Mouse (Mus musculus) urinary bladder, postnatal 0 days (tissue): ENCODE measurements around the gene Tbc1d10c. TPM values are rescaled to one million over a fixed set of nuclear protein-coding genes. Genes with fewer than 3 reads are reported as not detected.

Experiments
- microRNA-seq: library from miRNA; unstranded; fragments of <30 nt; microRNA quantifications from one replicate; pipeline ENCODE4, GENCODE M21; 2016
- polyA plus RNA-seq: library from polyadenylated mRNA; unstranded; fragments of >200 nt; fragmentation: Nextera tagmentation; extraction: Ambion mirVana; gene quantifications from 2 replicates; pipeline ENCODE4 v1.2.1, GENCODE M21; 2015

Tbc1d10c gene
- polyA plus RNA-seq: 1.3 and 1.5 TPM in 2 replicates

GRCm38 (mm10) chr19:4190831-4191334, at the start of gene Tbc1d10c:
TSS of gene Tbc1d10c (minus strand) at chr19:4191284.

GRCm38 (mm10) chr19:4231253-4232185, 40.4 kb upstream of the Tbc1d10c start, which contains the start of gene Pold4:
TSS of gene Pold4 (plus strand) at chr19:4231899.

GRCm38 (mm10) chr19:4214071-4214770, 23.1 kb upstream of the Tbc1d10c start, which contains the start of the genes Clcf1 and AC109138.7:
TSS of gene Clcf1 (plus strand) at chr19:4214238.
TSS of gene AC109138.7 (plus strand) at chr19:4214357.

GRCm38 (mm10) chr19:4201291-4201909, 10.3 kb upstream of the Tbc1d10c start, which contains the start of gene Rad9a:
TSS of gene Rad9a (minus strand) at chr19:4201662.

GRCm38 (mm10) chr19:4191528-4192250, 605 bp upstream of the Tbc1d10c start, which contains the start of gene Ppp1ca:
TSS of gene Ppp1ca (plus strand) at chr19:4192065.

GRCm38 (mm10) chr19:4175368-4175947, 15.6 kb downstream of the Tbc1d10c start, which contains the start of gene Carns1:
TSS of gene Carns1 (minus strand) at chr19:4175479.

GRCm38 (mm10) chr19:4162646-4163542, 28.2 kb downstream of the Tbc1d10c start, which contains the start of gene Rps6kb2:
TSS of gene Rps6kb2 (minus strand) at chr19:4163354.

GRCm38 (mm10) chr19:4153232-4153654, 37.8 kb downstream of the Tbc1d10c start, which contains the start of gene Ptprcap:
TSS of gene Ptprcap (plus strand) at chr19:4153604.

GRCm38 (mm10) chr19:4148491-4148806, 42.6 kb downstream of the Tbc1d10c start, which contains the start of gene Coro1b:
TSS of gene Coro1b (plus strand) at chr19:4148619.

GRCm38 (mm10) chr19:4143759-4144268, 47.3 kb downstream of the Tbc1d10c start, which contains the start of gene Cabp4:
TSS of gene Cabp4 (minus strand) at chr19:4144033.

GRCm38 (mm10) chr19:4139446-4139845, 51.6 kb downstream of the Tbc1d10c start, which contains the start of gene Gpr152:
TSS of gene Gpr152 (plus strand) at chr19:4139787.

Small RNAs within 50 kb of the gene (microRNA-seq; reads per million reads assigned to microRNA genes)
- gene Gm26115: not detected

Other genes with a start within 250 kb of the Tbc1d10c start
- 0.29 and 0.30 TPM in 2 replicates for gene Aldh3b3, start 232.6 kb downstream of the Tbc1d10c start, polyA plus RNA-seq
- gene Aldh3b2, start 219.0 kb downstream of the Tbc1d10c start, polyA plus RNA-seq: 122 and 144 TPM in 2 replicates
- 6.1 and 7.0 TPM in 2 replicates for gene Acy3, start 204.7 kb downstream of the Tbc1d10c start, polyA plus RNA-seq
- gene Tbx10, start 198.5 kb downstream of the Tbc1d10c start, polyA plus RNA-seq: 0.11 TPM in 1 of 2 replicates, not detected in the other
- gene Nudt8, start 190.7 kb downstream of the Tbc1d10c start, polyA plus RNA-seq: 29.1 and 36.0 TPM in 2 replicates
- 0.82 and 1.3 TPM in 2 replicates for gene Gm49405, start 190.7 kb downstream of the Tbc1d10c start, polyA plus RNA-seq
- 1.5 and 2.1 TPM in 2 replicates for gene Doc2g, start 188.0 kb downstream of the Tbc1d10c start, polyA plus RNA-seq
- gene Ndufv1, start 178.5 kb downstream of the Tbc1d10c start, polyA plus RNA-seq: 170 and 175 TPM in 2 replicates
- gene Gstp1, start 153.3 kb downstream of the Tbc1d10c start, polyA plus RNA-seq: 432 and 441 TPM in 2 replicates
- gene Gstp2, start 145.3 kb downstream of the Tbc1d10c start, polyA plus RNA-seq: 21.6 and 25.1 TPM in 2 replicates
- 0.33 and 0.52 TPM in 2 replicates for gene Gstp3, start 131.7 kb downstream of the Tbc1d10c start, polyA plus RNA-seq
- gene Cabp2, start 109.7 kb downstream of the Tbc1d10c start, polyA plus RNA-seq: not detected in 2 replicates
- 75.9 and 93.8 TPM in 2 replicates for gene Cdk2ap2, start 94.1 kb downstream of the Tbc1d10c start, polyA plus RNA-seq
- gene Pitpnm1, start 91.3 kb downstream of the Tbc1d10c start, polyA plus RNA-seq: 10.2 and 13.2 TPM in 2 replicates
- gene Aip, start 65.4 kb downstream of the Tbc1d10c start, polyA plus RNA-seq: 76.9 and 77.9 TPM in 2 replicates
- not detected in 2 replicates for gene Gpr152, start 51.5 kb downstream of the Tbc1d10c start, polyA plus RNA-seq
- 0.28 and 0.41 TPM in 2 replicates for gene Cabp4, start 47.3 kb downstream of the Tbc1d10c start, polyA plus RNA-seq
- gene Coro1b, start 42.7 kb downstream of the Tbc1d10c start, polyA plus RNA-seq: 130 and 133 TPM in 2 replicates
- 0.54 and 0.65 TPM in 2 replicates for gene Ptprcap, start 37.7 kb downstream of the Tbc1d10c start, polyA plus RNA-seq
- gene Rps6kb2, start 27.9 kb downstream of the Tbc1d10c start, polyA plus RNA-seq: 28.6 and 31.4 TPM in 2 replicates
- 5.8 and 7.8 TPM in 2 replicates for gene Carns1, start 15.8 kb downstream of the Tbc1d10c start, polyA plus RNA-seq
- 476 and 486 TPM in 2 replicates for gene Ppp1ca, start 781 bp upstream of the Tbc1d10c start, polyA plus RNA-seq
- 12.6 and 15.8 TPM in 2 replicates for gene Rad9a, start 10.4 kb upstream of the Tbc1d10c start, polyA plus RNA-seq
- 1.8 TPM in 2 replicates for gene Clcf1, start 23.0 kb upstream of the Tbc1d10c start, polyA plus RNA-seq
- gene AC109138.7, start 23.1 kb upstream of the Tbc1d10c start, polyA plus RNA-seq: not detected in 2 replicates
- gene Pold4, start 40.6 kb upstream of the Tbc1d10c start, polyA plus RNA-seq: 44.5 and 63.8 TPM in 2 replicates
- 19.2 and 19.3 TPM in 2 replicates for gene Ssh3, start 77.9 kb upstream of the Tbc1d10c start, polyA plus RNA-seq
- 7.9 and 8.3 TPM in 2 replicates for gene Ankrd13d, start 91.9 kb upstream of the Tbc1d10c start, polyA plus RNA-seq
- 12.7 and 15.0 TPM in 2 replicates for gene Grk2, start 114.9 kb upstream of the Tbc1d10c start, polyA plus RNA-seq
- gene Kdm2a, start 207.0 kb upstream of the Tbc1d10c start, polyA plus RNA-seq: 18.6 and 21.3 TPM in 2 replicates
- 25.0 and 28.7 TPM in 2 replicates for gene Rhod, start 248.1 kb upstream of the Tbc1d10c start, polyA plus RNA-seq